Comparison of ENCODE assay signal across 8 mouse cellular contexts in genomic region chr3:69004055-69004436, GRCm38 (mm10). TPM values are rescaled to one million over a fixed set of nuclear protein-coding genes. Genes with fewer than 3 reads are reported as not detected.
DNase-seq lines count a peak whose midpoint lies in the region; ATAC-seq and TF ChIP-seq lines count a peak whose summit lies in the region.

No protein-coding gene starts in this region.

- no peak for TF ChIP-seq POLR2A in cortical plate, adult 2 months (IDR thresholded peaks at IDR 0.05; ENCODE audit: extremely low read depth, insufficient read depth, low read length)

- TF ChIP-seq CTCF in cortical plate, adult 2 months (IDR thresholded peaks at IDR 0.05; ENCODE audit: extremely low read depth, insufficient read depth, low read length): no peak

- no peaks in the 10 kb centered on the region for H3K27me3 ChIP-seq in kidney, embryonic 16.5 days (ENCODE audit: insufficient read depth, low read length)
- H3K27me3 ChIP-seq in hindbrain, embryonic 15.5 days: no peaks in the 10 kb centered on the region
- H3K27me3 ChIP-seq in midbrain, embryonic 14.5 days (ENCODE audit: control insufficient read depth, insufficient read depth, low read length): no peaks in the 10 kb centered on the region

- peak overlapping the region; percentile 54 for H3K4me2 ChIP-seq in kidney, embryonic 16.5 days (replicated peaks; ENCODE audit: low read depth, low read length)
- peak overlapping the region; percentile 66 for H3K4me2 ChIP-seq in hindbrain, embryonic 15.5 days
- H3K4me2 ChIP-seq in midbrain, embryonic 14.5 days (ENCODE audit: low read length): peak overlapping the region; percentile 50

- H3K4me1 ChIP-seq in kidney, embryonic 16.5 days (ENCODE audit: insufficient read depth, low read length): peaks cover 12% of the 10 kb centered on the region
- no peaks in the 10 kb centered on the region; the same call in 1 of the 2 replicates for H3K4me1 ChIP-seq in cortical plate, adult 2 months (ENCODE audit: control insufficient read depth, insufficient read depth, low read length)
- H3K4me1 ChIP-seq in hindbrain, embryonic 15.5 days (replicated peaks): peaks cover 17% of the 10 kb centered on the region
- 0 out of 2 replicates have a peak, but pooled peaks cover 5% of the 10 kb centered on the region for H3K4me1 ChIP-seq in midbrain, embryonic 14.5 days (ENCODE audit: control insufficient read depth, insufficient read depth, low read length)

- peak overlapping the region; percentile 75 for H3K27ac ChIP-seq in kidney, embryonic 16.5 days (ENCODE audit: low read length)
- H3K27ac ChIP-seq in cortical plate, adult 2 months (ENCODE audit: insufficient read depth, low read length): no peak overlapping the region
- peak overlapping the region; percentile 83 for H3K27ac ChIP-seq in hindbrain, embryonic 15.5 days (replicated peaks)
- peak overlapping the region; percentile 62; the same call in 1 of the 2 replicates for H3K27ac ChIP-seq in midbrain, embryonic 14.5 days (replicated peaks; ENCODE audit: low read depth, low read length)

- peak overlapping the region; percentile 93 for H3K9ac ChIP-seq in kidney, embryonic 16.5 days (replicated peaks; ENCODE audit: low read length)
- peak overlapping the region; percentile 59 for H3K9ac ChIP-seq in hindbrain, embryonic 15.5 days
- peak overlapping the region; percentile 65 for H3K9ac ChIP-seq in midbrain, embryonic 14.5 days (replicated peaks; ENCODE audit: low read length)

- DNase-seq in kidney, postnatal 25 days: no peak
- no peak for DNase-seq in midbrain, embryonic 14.5 days
- DNase-seq in frontal cortex, postnatal 14 days (ENCODE audit: low spot score in 2 of 2): no peak
- no peak for DNase-seq in layer of hippocampus, postnatal 25 days (ENCODE audit: extremely low spot score in 1 of 2, low spot score in 1 of 2)

- no peaks in the 10 kb centered on the region for H3K9me3 ChIP-seq in kidney, embryonic 16.5 days (ENCODE audit: low read length)
- no peaks in the 10 kb centered on the region for H3K9me3 ChIP-seq in hindbrain, embryonic 15.5 days
- no peaks in the 10 kb centered on the region for H3K9me3 ChIP-seq in midbrain, embryonic 14.5 days (ENCODE audit: control insufficient read depth, low read length)

- ATAC-seq in kidney, embryonic 16.5 days (ENCODE audit: low FRiP score, low TSS enrichment): no peak; the same call in 1 of the 2 replicates
- ATAC-seq in hindbrain, embryonic 15.5 days (ENCODE audit: low FRiP score, low read depth): peak; percentile 58
- no peak; the same call in 1 of the 2 replicates for ATAC-seq in midbrain, embryonic 14.5 days (ENCODE audit: low FRiP score, low TSS enrichment)
- no peak for ATAC-seq in granulocyte monocyte progenitor cell, adult 5-6 weeks (replicated peaks; ENCODE audit: poor library complexity, severe bottlenecking)

- under 1% methylated on average over 7 of the region's 7 CpGs for WGBS in kidney, embryonic 16.5 days
- under 1% methylated on average over 7 of the region's 7 CpGs for WGBS in hindbrain, embryonic 15.5 days
- WGBS in midbrain, embryonic 14.5 days: under 1% methylated on average over 7 of the region's 7 CpGs

- H3K4me3 ChIP-seq in kidney, embryonic 16.5 days (ENCODE audit: low read length): peak overlapping the region; percentile 88
- H3K4me3 ChIP-seq in cortical plate, adult 2 months (ENCODE audit: insufficient read depth, low read length): peak overlapping the region; percentile 55
- peak overlapping the region; percentile 75 for H3K4me3 ChIP-seq in hindbrain, embryonic 15.5 days
- H3K4me3 ChIP-seq in midbrain, embryonic 14.5 days (replicated peaks; ENCODE audit: low read depth, low read length): peak overlapping the region; percentile 96

- no peaks in the 10 kb centered on the region for H3K36me3 ChIP-seq in kidney, embryonic 16.5 days (ENCODE audit: insufficient read depth, low read length)
- H3K36me3 ChIP-seq in hindbrain, embryonic 15.5 days: no peaks in the 10 kb centered on the region
- no peaks in the 10 kb centered on the region for H3K36me3 ChIP-seq in midbrain, embryonic 14.5 days (ENCODE audit: control insufficient read depth, insufficient read depth, low read length)

RNA-seq across cellular contexts. Expression of gene Ift80, which starts 0.3 kb away (rescaled TPM):
- polyA plus RNA-seq in kidney, embryonic 16.5 days (2015; fragmentation: Nextera tagmentation; extraction: Ambion mirVana): 18.8 and 20.1 TPM in 2 replicates
- polyA plus RNA-seq in cortical plate, adult 2 months (2012; rRNA removed): 17.0 and 21.4 TPM in 2 replicates
- 8.4 and 9.3 TPM in 2 replicates for polyA plus RNA-seq in hindbrain, embryonic 15.5 days (2015; fragmentation: Nextera tagmentation; extraction: Ambion mirVana)
- 5.6 and 11.2 TPM in 2 replicates for polyA plus RNA-seq in midbrain, embryonic 14.5 days (2014; fragmentation: Nextera tagmentation; extraction: Ambion mirVana)
- total RNA-seq in granulocyte monocyte progenitor cell, adult 5-6 weeks (2014; fragmentation: Nextera tagmentation): 11.9 and 16.4 TPM in 2 replicates
- 20.2 and 27.6 TPM in 2 replicates for total RNA-seq in granulocyte monocyte progenitor cell, adult 5-6 weeks (2017)
- 10 to 100 TPM; 23.5 to 23.9 TPM for total RNA-seq in layer of hippocampus, postnatal 25 days (2021)

RNA-seq across cellular contexts. Expression of gene Smc4, which starts 0.5 kb away (rescaled TPM):
- polyA plus RNA-seq in kidney, embryonic 16.5 days (2015; fragmentation: Nextera tagmentation; extraction: Ambion mirVana): 153 and 173 TPM in 2 replicates
- polyA plus RNA-seq in cortical plate, adult 2 months (2012; rRNA removed): 4.3 and 4.5 TPM in 2 replicates
- 39.2 and 50.9 TPM in 2 replicates for polyA plus RNA-seq in hindbrain, embryonic 15.5 days (2015; fragmentation: Nextera tagmentation; extraction: Ambion mirVana)
- 32.9 and 47.8 TPM in 2 replicates for polyA plus RNA-seq in midbrain, embryonic 14.5 days (2014; fragmentation: Nextera tagmentation; extraction: Ambion mirVana)
- 115 and 179 TPM in 2 replicates for total RNA-seq in granulocyte monocyte progenitor cell, adult 5-6 weeks (2014; fragmentation: Nextera tagmentation)
- 624 and 700 TPM in 2 replicates for total RNA-seq in granulocyte monocyte progenitor cell, adult 5-6 weeks (2017)
- total RNA-seq in layer of hippocampus, postnatal 25 days (2021): 1 to 10 TPM; 6.8 to 7.0 TPM

RNA-seq across cellular contexts. Expression of gene Trim59, which starts 40.5 kb away (rescaled TPM):
- 115 and 129 TPM in 2 replicates for polyA plus RNA-seq in kidney, embryonic 16.5 days (2015; fragmentation: Nextera tagmentation; extraction: Ambion mirVana)
- 10.5 and 13.4 TPM in 2 replicates for polyA plus RNA-seq in cortical plate, adult 2 months (2012; rRNA removed)
- 39.0 and 48.7 TPM in 2 replicates for polyA plus RNA-seq in hindbrain, embryonic 15.5 days (2015; fragmentation: Nextera tagmentation; extraction: Ambion mirVana)
- polyA plus RNA-seq in midbrain, embryonic 14.5 days (2014; fragmentation: Nextera tagmentation; extraction: Ambion mirVana): 39.8 and 57.5 TPM in 2 replicates
- total RNA-seq in granulocyte monocyte progenitor cell, adult 5-6 weeks (2014; fragmentation: Nextera tagmentation): 28.7 and 33.7 TPM in 2 replicates
- 20.2 and 23.8 TPM in 2 replicates for total RNA-seq in granulocyte monocyte progenitor cell, adult 5-6 weeks (2017)
- 10 to 100 TPM; 13.0 to 14.6 TPM for total RNA-seq in layer of hippocampus, postnatal 25 days (2021)
